Mouse (Mus musculus): ENCODE measurements around the gene Them7.

- no peak for TF ChIP-seq CTCF (IDR thresholded peaks at IDR 0.05; ENCODE audit: extremely low read depth, insufficient read depth, low read length)
- TF ChIP-seq POLR2A (IDR thresholded peaks at IDR 0.05; ENCODE audit: extremely low read depth, insufficient read depth, low read length): no peak
Measured at GRCm38 (mm10) chr2:105333107-105333506, 109.0 kb downstream of the Them7 start.

All from cortical plate, adult 2 months (tissue).